Mouse (Mus musculus) embryo, embryonic 11.5 days (tissue): ENCODE measurements around the gene Copg2.
"Not testable (repeated sequence)": the region's sequence is repeated elsewhere in the genome, so short reads cannot be mapped to it uniquely, and the experiment has no call there.

ENCODE experiments used
- DNase-seq: peaks from one replicate; pipeline ENCODE4 v3.0.0-alpha.2; 2012; ENCODE audit warnings: low read depth, low spot score

Copg2 gene

DNA sequence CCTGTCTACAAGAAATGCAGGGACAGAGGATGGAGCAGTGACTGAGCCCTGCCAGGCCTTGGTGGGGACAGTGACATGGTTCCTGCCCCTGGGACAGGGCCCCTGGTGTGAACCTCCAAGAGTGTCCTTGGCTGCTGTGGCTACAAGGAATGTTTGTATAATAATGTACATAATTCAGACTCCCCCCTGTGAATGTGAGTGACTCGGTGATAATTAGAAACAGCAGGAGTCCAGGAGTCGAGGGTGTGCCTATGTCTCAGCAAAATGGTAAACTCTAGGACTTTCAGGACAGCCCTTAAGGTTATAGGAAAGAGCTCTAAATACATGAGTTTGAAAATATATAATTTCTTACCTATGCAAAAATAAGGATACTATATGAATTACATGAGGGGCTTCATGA, 64.4 kb downstream of the Copg2 start:
- DNase-seq: no peak

DNA sequence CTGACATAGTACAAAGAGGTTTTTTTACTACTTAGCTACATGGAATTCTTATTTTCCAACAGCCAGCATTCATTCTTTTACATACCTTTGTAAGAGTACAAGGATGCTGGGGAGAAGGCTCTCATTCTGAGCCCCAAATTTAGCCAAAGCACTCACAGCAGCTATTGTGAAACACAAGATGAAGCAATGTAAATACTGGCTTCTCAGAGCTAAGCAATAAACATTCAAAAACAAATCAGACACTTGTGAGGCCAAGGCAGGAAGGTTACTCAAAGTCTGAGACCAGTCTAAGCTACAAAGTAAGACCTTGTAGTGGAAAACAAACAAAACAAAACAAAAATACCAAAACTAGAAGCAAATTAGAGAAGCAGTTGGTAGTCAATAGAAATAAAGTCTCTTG, 83.0 kb downstream of the Copg2 start:
- no peak for DNase-seq

DNA sequence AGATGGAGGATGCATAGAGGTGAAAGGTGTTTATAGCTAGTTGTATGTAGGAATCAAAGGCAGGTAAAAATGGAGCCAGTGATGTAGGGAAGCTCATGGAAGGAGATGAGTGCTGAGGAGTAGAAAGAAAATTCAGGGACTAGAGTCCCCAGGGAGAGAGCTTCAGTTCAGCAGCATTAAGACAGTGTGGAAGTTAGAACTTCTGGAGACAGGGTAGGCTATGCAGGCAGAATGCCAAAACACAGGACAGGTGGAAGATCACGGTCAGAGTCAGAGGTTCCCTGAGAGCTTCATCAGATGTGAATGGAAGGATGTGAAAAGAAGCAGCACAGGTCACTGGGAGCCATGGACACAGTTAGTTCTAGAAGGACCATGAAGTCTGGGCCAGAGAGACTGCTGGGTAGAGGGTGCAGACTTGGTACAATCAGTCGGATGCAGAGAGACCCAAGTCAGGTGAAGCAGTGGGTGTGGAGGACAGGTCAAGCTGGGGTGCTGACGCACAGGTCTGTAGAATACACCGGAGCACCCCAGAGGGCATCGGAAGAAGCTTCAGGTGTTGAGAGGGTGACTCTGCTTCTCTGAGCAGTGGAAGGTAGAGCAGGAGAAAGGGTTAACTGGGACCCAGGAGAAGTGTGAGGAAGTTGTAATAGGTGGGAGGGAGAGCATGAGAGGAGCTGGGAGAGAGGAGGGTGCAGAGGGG, 91.4 kb downstream of the Copg2 start:
- no peak for DNase-seq

GRCm38 (mm10) chr6:30804389-30805052, 92.1 kb downstream of the Copg2 start:
- DNase-seq: not testable (repeated sequence)

GRCm38 (mm10) chr6:30802915-30803314, 93.7 kb downstream of the Copg2 start:
- not testable (repeated sequence) for DNase-seq

- DNase-seq: no peak
These were observed 145.4 kb downstream of the Copg2 start for GRCm38 (mm10) chr6:30751209-30751608.

DNA sequence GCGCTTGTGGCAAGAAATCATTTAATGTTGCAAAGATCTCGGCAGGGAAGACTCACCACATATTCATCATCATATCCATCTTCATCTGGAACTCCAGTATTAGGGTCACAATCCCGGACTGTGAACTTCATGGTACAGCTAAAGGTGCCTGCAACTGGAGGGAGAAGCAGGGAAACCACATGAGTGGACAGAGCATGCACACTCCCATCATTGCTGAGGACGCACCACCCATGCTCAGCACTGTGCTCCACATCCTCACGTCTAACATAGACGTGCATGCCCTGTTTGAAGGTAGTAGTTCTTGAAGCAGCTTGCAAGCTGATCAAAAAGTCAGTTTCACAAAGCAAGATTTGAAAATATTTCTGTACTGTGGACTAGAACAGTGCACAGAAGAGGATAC, 146.1 kb downstream of the Copg2 start:
- no peak for DNase-seq

DNA sequence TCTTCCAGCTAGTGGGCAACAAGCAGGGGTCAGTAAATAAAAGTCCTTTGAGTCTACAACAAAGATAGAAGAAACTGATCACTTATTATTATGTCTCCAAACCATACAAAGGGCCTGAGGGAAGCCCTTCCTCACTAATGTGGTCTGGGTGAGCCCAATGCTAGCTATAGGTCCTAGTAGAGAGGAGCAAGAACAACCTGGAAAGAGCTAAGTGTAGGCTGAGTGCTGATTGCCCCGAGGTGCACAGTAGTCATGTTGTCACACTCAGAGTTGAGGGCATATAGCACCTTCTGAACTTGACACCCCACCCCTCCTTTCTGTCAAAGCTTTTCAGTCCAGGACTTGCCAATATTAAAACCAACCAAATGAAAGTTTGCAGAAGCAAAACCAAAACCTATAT, 146.7 kb downstream of the Copg2 start:
- no peak for DNase-seq

DNA sequence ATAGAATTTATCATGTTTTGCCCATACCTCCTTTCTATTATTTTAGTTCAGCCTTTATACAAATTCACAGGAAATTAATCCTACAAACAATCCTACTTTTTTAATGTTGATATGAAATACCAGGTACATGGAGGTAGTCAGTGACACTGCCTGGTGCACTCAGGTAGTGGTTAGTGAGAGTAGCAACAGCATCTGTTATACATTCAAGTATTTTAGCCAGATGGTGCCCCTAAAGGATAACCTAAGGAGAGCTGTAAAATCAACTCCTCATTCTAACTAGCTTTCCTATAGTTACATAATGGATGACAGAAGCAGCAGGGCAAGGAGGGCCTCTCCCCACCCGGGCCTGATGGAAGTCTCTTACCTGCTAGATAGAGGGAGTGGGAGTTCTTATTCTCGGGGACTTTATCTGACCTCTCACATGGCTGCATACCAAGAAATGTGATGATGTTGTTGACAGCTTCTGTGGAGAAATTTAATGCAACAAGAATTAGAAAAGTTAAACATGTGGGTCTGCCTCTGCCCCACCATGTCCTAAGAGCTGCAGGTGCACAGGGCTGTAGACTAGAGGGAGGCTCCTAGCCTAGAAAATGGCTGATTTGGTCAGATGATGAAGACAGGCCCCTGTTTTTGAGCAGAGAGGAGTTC, 147.4 kb downstream of the Copg2 start:
- DNase-seq: no peak

DNA sequence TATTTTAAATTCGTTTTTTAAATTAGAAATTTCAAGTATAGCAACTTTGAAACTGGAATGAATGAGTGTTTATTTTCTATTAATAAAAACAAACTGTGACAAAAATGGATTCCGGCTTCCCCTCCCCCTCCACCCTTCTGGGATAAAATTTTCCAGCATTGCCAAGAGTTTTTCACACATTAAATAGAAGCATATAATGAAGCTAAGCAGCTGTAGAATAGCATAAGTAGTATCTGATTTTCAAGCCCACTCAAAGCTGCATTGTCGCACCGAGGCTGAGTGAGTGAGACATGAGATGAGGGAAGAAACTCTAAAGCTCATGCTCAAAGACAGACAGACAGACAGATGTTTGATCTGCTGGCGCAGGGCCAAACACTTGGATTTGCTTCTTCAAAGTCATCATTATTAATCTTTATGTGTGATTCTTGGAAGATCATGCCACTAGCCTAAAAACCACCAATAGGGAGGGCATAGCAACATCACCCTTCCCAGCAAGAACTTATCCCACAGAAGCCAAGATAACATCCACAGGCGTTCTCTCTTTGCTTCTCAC, 148.2 kb downstream of the Copg2 start:
- DNase-seq: no peak

- no peak for DNase-seq
These were observed 148.8 kb downstream of the Copg2 start for GRCm38 (mm10) chr6:30747631-30748357.

DNA sequence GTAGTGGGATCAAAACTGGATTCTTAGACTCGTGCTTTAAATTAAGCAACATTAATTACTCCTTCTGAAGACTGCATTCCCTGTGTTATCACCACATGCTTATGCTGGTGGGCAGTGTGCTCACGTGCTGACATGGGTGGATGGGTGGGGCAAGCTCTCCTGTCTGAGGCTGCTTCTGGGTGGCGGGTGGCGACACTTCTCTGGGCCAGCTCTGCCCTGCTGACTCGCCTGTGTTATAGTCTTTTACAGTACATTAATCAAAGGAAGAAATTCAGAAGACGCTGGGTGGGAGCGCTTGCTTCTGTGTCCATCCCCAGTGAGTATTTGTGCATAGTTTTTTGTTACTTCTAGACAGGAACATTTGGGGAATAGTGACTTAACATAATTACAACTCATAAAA, 151.0 kb downstream of the Copg2 start:
- DNase-seq: no peak

DNA sequence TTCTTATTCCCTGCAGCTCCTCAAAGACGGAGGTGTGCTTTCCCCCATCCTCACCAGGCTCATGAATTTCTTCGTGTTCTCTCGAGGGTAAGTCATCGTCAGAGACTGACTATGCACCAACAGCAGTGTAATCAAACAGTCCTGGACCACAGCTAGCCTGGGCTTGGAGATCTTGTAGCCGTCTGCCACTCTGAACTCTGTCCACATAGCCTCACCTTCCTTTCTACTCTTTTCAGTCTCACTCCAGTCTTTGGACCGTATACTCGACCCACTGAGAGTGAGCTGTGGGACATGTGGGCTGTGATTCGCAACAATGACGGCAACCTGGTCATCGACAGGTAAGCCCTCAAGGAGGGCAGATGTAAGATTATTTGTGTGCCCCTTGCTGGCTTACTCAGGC, 151.7 kb downstream of the Copg2 start:
- no peak for DNase-seq

DNA sequence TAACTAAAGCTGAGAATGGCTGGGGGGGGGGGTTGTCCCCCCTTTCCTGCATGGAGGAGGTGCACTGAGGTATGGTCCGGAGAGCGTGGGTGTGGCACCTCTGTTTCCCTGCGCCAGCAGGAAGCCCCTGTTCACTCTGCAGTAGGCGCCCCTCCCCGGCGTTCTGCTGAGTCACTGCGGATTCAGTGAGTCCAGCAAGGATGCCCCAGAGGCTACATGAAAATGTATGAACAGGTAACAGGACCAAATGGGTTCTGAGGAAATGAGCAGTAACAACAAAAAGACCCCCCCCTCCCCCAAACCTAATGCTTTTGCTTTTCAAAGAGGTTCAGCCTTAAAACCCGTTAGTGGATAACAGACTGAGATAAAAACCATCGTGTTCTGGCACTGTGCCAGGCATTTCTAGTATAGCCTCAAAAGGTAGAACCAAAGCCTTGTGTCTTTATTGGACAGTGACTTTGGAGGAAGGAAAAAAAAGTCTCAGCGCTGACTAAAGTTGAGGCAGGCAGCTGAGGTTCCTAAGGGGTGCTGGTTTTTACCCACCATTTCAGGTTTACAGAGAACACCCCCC, 157.3 kb downstream of the Copg2 start:
- no peak for DNase-seq

- DNase-seq: no peak
These were observed 158.1 kb downstream of the Copg2 start for GRCm38 (mm10) chr6:30738464-30739006.

DNA sequence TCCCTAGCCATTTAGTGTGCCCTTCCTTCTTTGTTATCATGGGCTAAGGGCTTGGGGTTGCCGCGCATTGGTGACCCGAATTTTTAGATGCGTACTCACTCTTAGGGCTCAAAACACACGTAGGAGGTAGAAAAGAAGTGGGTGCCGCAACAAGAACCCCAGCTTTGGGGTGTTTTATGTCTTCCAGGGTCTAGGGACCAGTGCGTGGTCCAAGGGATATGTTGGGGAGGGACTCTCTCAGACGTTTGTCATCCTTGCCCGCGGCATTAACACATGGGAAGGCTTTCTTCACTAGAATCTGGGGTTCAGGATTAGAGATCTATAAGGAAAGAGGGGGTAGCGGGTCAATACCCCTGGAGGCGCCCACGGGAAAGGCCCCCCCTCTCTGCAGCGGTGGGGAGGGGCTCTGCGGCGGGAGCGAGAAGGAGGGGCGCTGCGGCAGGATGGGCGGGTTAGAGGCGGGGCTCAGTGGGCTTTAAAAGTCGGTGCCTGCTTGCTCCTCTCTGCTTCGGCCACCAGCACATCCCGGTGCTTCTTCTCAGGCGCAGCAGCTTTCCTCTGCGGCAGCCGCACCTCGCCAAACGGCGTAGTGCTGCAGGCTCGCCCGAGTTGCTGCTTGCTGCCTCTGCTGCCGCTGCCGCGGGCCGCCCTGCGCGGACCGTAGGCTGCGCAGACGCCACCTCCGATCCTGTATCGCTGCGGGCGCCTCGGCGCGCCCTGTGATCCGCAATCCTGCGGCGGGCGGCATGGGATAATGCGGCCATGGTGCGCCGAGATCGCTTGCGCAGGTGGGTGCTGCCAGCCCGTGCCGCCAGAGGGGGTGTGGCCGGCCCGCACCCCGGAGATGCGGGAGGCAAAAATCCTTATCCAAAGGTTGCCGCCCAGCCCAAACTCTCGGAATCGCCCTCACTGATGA, 158.8 kb downstream of the Copg2 start:
- DNase-seq: no peak

DNA sequence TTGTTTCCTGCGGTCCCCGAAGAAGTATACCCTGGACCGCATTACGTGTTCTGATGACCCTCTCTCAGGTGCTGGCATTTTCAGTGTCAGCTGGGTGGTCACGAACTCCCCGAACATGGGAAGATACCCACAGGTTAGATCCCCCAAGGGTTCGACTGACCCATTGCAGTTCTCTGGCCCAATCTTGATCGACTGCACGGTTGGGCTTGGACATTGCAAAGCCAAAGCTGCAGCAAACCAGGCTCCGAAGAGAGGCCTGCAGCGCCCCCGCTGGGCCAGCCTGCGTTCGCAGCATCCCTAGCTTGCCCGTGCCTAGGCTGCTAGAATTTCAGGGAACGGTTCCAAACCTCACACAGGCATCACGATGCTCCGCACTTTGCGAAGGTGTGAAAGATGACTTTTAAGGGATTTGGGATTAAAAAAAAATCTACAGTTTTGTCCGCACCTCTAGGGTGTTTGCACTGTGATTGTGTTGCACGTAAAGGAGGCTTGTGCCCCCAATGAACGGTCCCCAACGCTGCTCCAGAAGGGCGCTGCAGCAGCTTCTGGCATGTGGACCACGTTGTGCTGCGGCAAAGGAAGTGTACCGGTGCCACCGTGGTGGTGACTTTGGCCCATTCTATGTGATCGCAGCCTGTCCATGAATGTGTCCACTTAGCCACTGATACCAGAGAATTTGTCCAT, 159.6 kb downstream of the Copg2 start:
- no peak for DNase-seq

GRCm38 (mm10) chr6:30736372-30736762, 160.2 kb downstream of the Copg2 start:
- DNase-seq: no peak

DNA sequence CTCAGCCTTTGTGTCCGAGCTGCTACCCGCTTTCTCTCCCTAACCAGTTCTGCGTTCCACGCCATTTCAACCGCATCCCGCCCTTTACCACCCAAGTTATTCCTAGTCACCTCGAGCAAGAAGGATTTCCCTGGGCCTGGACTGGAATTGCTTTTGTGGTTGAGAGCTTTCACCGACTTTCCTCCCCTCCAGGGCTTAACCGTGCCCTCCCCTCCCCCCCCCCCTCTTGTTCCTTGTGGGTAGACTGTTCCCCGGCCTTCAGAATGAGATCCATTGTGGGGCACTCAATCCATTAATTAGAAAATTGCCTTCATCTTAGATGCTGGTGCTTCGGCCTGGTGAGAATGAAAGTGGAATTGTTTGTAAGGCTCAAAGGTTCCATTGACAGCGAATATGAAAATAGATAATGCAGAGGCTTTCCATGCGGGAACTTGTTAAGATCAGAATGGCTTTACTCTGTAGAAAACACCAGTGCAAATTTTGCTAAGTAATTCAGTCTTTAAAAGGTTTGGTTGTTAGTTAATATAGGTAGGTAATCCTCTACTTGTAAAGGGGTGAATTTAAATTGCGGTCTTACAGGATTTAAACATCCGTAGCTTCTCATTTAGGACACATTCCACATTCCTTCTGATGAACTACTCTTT, 160.7 kb downstream of the Copg2 start:
- DNase-seq: no peak
